Mouse (Mus musculus) ES-Bruce4 (cell line): ENCODE data around the gene Ldhd.

Experiments
- CTCF ChIP-seq: IDR thresholded peaks from one replicate; pipeline ENCODE4 v1.8.1; 2011; ENCODE audit warnings: low read depth, low read length
- EP300 ChIP-seq: IDR thresholded peaks from 2 replicates; pipeline ENCODE4 v1.6.1; 2011; ENCODE audit warnings: low read depth, low read length; ENCODE audit not compliant: insufficient read depth
- POLR2A ChIP-seq: IDR thresholded peaks from one replicate; pipeline ENCODE4 v1.8.1; 2011; ENCODE audit warnings: low read length; ENCODE audit not compliant: insufficient read depth

DNA sequence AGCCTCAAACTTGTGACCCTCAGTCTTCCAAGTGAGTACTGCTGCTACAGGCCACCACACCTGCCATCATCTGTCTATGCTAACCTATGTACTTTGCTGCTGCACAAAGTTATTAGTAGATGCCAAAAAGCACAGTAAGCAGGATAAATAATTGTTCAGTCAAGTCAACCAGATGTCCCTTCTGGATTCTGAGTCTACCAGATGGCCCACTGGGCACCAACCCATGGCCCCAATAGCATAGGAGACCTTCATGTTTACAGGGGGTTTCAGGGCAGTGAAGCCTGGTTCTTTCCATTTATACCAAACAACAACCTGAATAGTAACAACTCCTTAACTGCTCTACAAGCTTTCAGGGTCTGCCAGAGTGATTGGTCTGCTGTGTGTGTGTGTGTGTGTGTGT, 39.0 kb downstream of the Ldhd start:
- TF ChIP-seq CTCF, result no peak
- TF ChIP-seq POLR2A, result no peak
- no peak for TF ChIP-seq EP300
